Mouse (Mus musculus): ENCODE measurements at regions not wholly inside any gene's neighbourhood (a gene's known extent, or its start where the extent isn't known, plus 50 kb on each side); places are given as distances from the start of the nearest gene placed in this dataset.

DNA sequence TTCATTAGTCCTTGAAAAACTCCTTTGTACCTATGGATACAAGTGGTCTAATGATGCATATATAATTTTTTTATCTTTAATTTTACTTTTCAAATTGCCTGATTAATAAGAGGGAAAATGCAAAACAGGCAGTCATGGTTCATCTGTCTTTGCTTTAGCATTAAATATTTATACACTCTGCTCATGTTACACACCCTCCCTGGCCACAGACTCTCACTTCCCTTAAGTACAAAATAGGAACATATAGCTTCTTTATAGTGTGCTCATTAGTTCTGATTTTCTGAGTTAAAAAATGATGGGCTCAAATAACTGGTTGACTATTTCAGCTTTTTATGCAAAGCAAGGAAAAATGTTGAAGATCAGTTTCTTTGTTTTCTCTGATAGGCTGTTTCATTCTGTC is 195.2 kb upstream of the Mki67 start:
- Histone ChIP-seq H3K27me3 (replicated peaks; ENCODE audit: control insufficient read depth, insufficient read depth, low read length) (no peaks in the 10 kb centered on the region), H3K4me2 (ENCODE audit: low read length) (no peak overlapping the region)

DNA sequence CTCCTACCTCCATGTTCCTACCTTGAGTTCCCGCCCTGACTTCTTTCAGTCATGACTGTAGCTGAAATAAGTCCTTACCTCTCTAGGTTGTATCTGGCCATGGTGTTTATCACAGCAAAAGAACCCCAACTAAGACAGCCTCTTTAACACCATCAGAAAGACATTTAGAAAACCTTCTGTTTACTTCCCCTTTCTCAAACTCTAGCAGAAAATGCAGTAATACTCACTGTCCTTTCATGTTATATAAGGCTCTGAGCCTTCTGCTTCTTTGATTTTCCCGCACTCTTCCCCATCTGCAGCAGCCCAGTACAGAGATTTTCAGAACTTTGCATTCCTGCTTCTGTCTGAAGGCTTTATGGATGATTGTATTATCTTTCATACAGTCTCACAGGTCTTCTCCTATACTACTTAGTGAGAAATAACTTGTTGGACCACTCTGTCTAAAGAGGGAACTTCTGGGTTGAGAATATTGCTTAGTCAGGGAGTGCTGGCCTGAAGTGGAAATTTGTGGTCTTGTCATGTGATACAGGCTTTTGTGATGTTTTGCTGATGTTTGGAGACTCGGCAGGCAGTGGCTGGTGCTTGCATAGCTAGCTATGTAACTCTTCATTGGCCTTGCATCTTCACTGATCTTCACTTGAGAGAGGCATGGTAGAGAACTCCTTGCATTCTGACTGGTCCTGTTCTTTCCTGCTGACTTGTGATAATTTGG is 197.9 kb upstream of the Mki67 start:
- H3K4me1 ChIP-seq (replicated peaks; ENCODE audit: control insufficient read depth, insufficient read depth, low read length): no peaks in the 10 kb centered on the region
- H3K27me3 ChIP-seq (replicated peaks; ENCODE audit: control insufficient read depth, insufficient read depth, low read length): no peaks in the 10 kb centered on the region
- ATAC-seq (replicated peaks; ENCODE audit: low FRiP score, low TSS enrichment, low read depth): no peak
- no peaks in the 10 kb centered on the region for H3K36me3 ChIP-seq (ENCODE audit: control insufficient read depth, insufficient read depth, low read length)
- 79% methylated on average over 3 of the region's 3 CpGs for WGBS
- H3K4me2 ChIP-seq (ENCODE audit: low read length): no peak overlapping the region
- H3K9ac ChIP-seq (ENCODE audit: low read length): no peak overlapping the region
- no peak overlapping the region for H3K4me3 ChIP-seq (ENCODE audit: low read depth, low read length)
- DNase-seq (ENCODE audit: low spot score): no peak
- no peaks in the 10 kb centered on the region for H3K9me3 ChIP-seq (ENCODE audit: control insufficient read depth, low read length)
- no peak overlapping the region for H3K27ac ChIP-seq (ENCODE audit: low read depth)

More for the DNA sequence above, 195.2 kb upstream of the Mki67 start:
- ATAC-seq (replicated peaks; ENCODE audit: low FRiP score, low TSS enrichment, low read depth): no peak
- H3K9ac ChIP-seq (ENCODE audit: low read length): no peak overlapping the region
- H3K36me3 ChIP-seq (ENCODE audit: control insufficient read depth, insufficient read depth, low read length): no peaks in the 10 kb centered on the region
- no peak for DNase-seq (ENCODE audit: low spot score)
- no peaks in the 10 kb centered on the region for H3K9me3 ChIP-seq (ENCODE audit: control insufficient read depth, low read length)
- H3K27ac ChIP-seq (ENCODE audit: low read depth): no peak overlapping the region
- H3K4me3 ChIP-seq (ENCODE audit: low read depth, low read length): no peak overlapping the region
- no peaks in the 10 kb centered on the region for H3K4me1 ChIP-seq (replicated peaks; ENCODE audit: control insufficient read depth, insufficient read depth, low read length)

DNA sequence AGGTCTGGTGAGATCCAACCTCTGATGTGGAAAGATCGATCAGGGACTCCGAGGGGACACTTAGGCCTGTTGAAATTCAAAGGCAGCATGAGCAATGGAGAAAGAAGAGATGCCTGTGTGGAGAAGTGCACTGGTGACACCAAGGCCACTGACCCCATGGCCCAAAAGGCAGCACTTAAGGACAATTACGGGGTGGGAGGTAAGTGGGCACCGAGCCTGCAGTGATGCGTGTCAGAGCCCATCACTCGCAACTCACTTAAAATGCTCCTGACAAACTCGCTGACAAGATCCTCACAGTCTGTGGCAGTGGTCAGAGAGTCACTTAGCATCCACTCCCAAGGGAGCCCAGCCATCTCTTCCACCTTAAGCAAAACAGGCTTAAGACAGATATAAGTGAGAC is 207.7 kb upstream of the Mki67 start:
- Histone ChIP-seq H3K4me2 (ENCODE audit: low read length) (no peak overlapping the region), H3K9me3 (ENCODE audit: control insufficient read depth, low read length) (no peaks in the 10 kb centered on the region), H3K4me1 (replicated peaks; ENCODE audit: control insufficient read depth, insufficient read depth, low read length) (no peaks in the 10 kb centered on the region), H3K27me3 (replicated peaks; ENCODE audit: control insufficient read depth, insufficient read depth, low read length) (no peaks in the 10 kb centered on the region), H3K9ac (ENCODE audit: low read length) (no peak overlapping the region), H3K4me3 (ENCODE audit: low read depth, low read length) (no peak overlapping the region), H3K36me3 (ENCODE audit: control insufficient read depth, insufficient read depth, low read length) (no peaks in the 10 kb centered on the region), H3K27ac (ENCODE audit: low read depth) (no peak overlapping the region)
- WGBS: 73% methylated on average over 7 of the region's 7 CpGs
- DNase-seq (ENCODE audit: low spot score): no peak
- no peak for ATAC-seq (replicated peaks; ENCODE audit: low FRiP score, low TSS enrichment, low read depth)

DNA sequence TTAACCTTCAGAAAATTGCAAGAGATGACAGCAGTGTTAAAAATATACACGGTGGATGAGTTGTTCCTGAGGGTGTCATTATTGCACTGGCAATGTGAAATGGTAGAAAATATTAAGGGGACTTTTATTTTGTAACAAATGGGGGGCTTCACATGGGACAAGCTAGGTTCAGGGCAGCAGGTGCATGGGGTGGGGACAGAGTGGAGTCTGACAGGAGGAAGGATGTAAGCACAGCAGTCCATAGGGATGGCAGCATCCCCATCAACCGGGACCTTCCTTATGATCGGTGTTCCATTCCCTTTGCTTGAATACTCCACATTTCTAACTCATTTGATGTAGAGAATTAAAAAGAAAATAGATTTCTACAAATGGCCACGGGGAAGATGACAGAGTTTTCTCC is 208.5 kb upstream of the Mki67 start:
- no peak overlapping the region for H3K4me2 ChIP-seq (ENCODE audit: low read length)
- 89% methylated on average over 4 of the region's 4 CpGs for WGBS
- no peak for ATAC-seq (replicated peaks; ENCODE audit: low FRiP score, low TSS enrichment, low read depth)

DNA sequence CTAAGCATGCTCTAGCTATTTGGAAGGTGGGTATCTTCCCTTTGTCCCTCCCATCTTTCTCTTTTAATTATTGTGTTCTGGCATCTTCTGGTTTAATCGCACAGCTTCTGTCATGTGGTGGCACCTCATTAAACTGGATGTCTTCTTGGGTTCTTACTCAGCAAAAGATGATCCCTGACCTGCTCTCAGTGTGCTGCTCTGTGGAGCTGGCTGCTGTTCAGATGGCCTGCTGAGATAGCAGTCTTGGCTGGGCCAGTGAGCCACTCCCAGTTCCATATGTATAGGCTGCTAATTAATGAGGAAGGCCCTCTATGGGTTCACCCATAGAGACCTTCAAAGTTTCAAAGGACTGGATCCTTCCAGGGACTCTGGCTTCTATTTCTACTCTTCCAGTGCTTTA is 213.9 kb upstream of the Mki67 start:
- Histone ChIP-seq H3K9me3 (ENCODE audit: control insufficient read depth, low read length) (no peaks in the 10 kb centered on the region), H3K4me1 (replicated peaks; ENCODE audit: control insufficient read depth, insufficient read depth, low read length) (no peaks in the 10 kb centered on the region), H3K4me3 (ENCODE audit: low read depth, low read length) (no peak overlapping the region), H3K4me2 (ENCODE audit: low read length) (no peak overlapping the region), H3K9ac (ENCODE audit: low read length) (no peak overlapping the region), H3K36me3 (ENCODE audit: control insufficient read depth, insufficient read depth, low read length) (no peaks in the 10 kb centered on the region), H3K27me3 (replicated peaks; ENCODE audit: control insufficient read depth, insufficient read depth, low read length) (no peaks in the 10 kb centered on the region), H3K27ac (ENCODE audit: low read depth) (no peak overlapping the region)
- no peak for ATAC-seq (replicated peaks; ENCODE audit: low FRiP score, low TSS enrichment, low read depth)
- DNase-seq (ENCODE audit: low spot score): no peak
- 92% methylated on average over 1 of the region's 1 CpGs for WGBS

More for the DNA sequence above, 208.5 kb upstream of the Mki67 start:
- no peaks in the 10 kb centered on the region for H3K27me3 ChIP-seq (replicated peaks; ENCODE audit: control insufficient read depth, insufficient read depth, low read length)
- DNase-seq (ENCODE audit: low spot score): no peak
- no peak overlapping the region for H3K4me3 ChIP-seq (ENCODE audit: low read depth, low read length)
- H3K4me1 ChIP-seq (replicated peaks; ENCODE audit: control insufficient read depth, insufficient read depth, low read length): no peaks in the 10 kb centered on the region
- no peak overlapping the region for H3K27ac ChIP-seq (ENCODE audit: low read depth)
- no peak overlapping the region for H3K9ac ChIP-seq (ENCODE audit: low read length)
- H3K9me3 ChIP-seq (ENCODE audit: control insufficient read depth, low read length): no peaks in the 10 kb centered on the region
- no peaks in the 10 kb centered on the region for H3K36me3 ChIP-seq (ENCODE audit: control insufficient read depth, insufficient read depth, low read length)

DNA sequence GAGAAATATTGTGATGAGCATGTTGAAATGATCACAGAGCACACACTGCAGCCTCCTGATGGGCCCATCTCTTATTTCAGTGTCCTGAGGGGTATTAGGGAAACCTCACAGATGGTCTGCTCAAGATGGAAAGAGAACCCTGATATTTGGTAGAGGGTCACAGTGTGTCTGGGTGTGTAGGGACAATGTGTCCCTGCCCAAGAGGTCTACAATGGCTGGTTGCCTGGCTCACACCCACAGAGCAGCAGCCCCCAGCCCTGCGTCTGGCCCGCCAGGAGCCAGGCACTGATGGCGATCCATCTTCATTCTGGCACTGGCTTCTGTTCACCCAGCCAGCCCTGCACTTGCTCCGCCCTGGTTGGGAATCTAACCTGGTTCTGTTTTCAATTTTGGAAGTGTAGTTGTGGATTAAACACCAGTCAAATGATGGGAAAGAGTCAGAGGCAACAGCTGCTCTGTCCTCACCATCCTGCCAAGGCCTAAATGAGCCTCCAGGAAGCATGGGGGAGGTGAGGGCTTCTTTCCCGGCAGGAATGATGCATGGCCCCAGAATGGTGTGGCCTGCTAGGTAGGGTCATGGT is 216.5 kb upstream of the Mki67 start:
- Histone ChIP-seq H3K4me2 (ENCODE audit: low read length) (no peak overlapping the region), H3K4me3 (ENCODE audit: low read depth, low read length) (no peak overlapping the region), H3K9ac (ENCODE audit: low read length) (no peak overlapping the region), H3K36me3 (ENCODE audit: control insufficient read depth, insufficient read depth, low read length) (no peaks in the 10 kb centered on the region), H3K27ac (ENCODE audit: low read depth) (no peak overlapping the region), H3K27me3 (replicated peaks; ENCODE audit: control insufficient read depth, insufficient read depth, low read length) (no peaks in the 10 kb centered on the region), H3K9me3 (ENCODE audit: control insufficient read depth, low read length) (no peaks in the 10 kb centered on the region), H3K4me1 (replicated peaks; ENCODE audit: control insufficient read depth, insufficient read depth, low read length) (no peaks in the 10 kb centered on the region)
- DNase-seq (ENCODE audit: low spot score): no peak
- WGBS: 62% methylated on average over 5 of the region's 5 CpGs
- ATAC-seq (replicated peaks; ENCODE audit: low FRiP score, low TSS enrichment, low read depth): no peak

DNA sequence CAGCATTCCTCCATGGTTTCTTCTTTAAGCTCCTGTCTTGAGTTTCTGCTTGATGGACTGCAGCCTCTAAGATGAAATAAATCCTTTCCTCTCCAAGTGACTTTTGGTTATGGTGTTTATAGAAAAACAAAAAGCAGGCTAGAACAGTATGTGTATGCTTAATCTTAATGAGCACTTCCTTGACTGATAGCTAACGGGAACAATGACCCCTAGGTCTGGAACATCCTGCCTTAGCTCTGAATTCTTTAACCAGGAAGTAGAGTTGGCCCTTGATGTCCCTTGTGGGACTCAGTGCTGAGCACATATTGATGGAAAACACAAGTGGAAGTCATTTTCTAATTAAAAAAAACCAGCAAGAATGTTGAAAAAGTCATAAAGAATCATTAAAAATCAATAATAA is 219.0 kb upstream of the Mki67 start:
- H3K4me2 ChIP-seq (ENCODE audit: low read length): no peak overlapping the region
- H3K27me3 ChIP-seq (replicated peaks; ENCODE audit: control insufficient read depth, insufficient read depth, low read length): no peaks in the 10 kb centered on the region
- no peaks in the 10 kb centered on the region for H3K9me3 ChIP-seq (ENCODE audit: control insufficient read depth, low read length)
- DNase-seq (ENCODE audit: low spot score): no peak
- H3K36me3 ChIP-seq (ENCODE audit: control insufficient read depth, insufficient read depth, low read length): no peaks in the 10 kb centered on the region
- no peak overlapping the region for H3K9ac ChIP-seq (ENCODE audit: low read length)
- ATAC-seq (replicated peaks; ENCODE audit: low FRiP score, low TSS enrichment, low read depth): no peak
- H3K4me1 ChIP-seq (replicated peaks; ENCODE audit: control insufficient read depth, insufficient read depth, low read length): no peaks in the 10 kb centered on the region
- 38% methylated on average over 1 of the region's 1 CpGs for WGBS
- H3K4me3 ChIP-seq (ENCODE audit: low read depth, low read length): no peak overlapping the region
- H3K27ac ChIP-seq (ENCODE audit: low read depth): no peak overlapping the region

DNA sequence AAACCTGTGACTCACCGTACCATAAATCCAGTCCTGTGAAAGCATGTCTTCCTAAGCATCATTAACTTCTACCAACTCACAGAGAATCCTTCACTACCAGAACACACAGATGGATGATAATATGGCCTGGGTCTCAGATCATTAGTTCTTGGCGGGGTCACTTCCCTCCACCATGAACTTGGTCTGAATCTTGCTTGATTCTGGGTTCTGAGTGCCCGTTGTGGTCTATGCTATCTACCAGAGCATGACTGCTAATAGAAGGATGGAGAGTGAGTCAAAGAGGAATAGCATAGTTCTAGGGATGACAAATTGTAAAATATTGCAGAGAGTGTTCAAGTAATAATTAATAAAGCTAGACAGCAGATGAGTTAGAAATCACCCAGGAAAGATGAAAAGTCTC is 221.3 kb upstream of the Mki67 start:
- Histone ChIP-seq H3K4me2 (ENCODE audit: low read length) (no peak overlapping the region), H3K9ac (ENCODE audit: low read length) (no peak overlapping the region), H3K4me3 (ENCODE audit: low read depth, low read length) (no peak overlapping the region), H3K27ac (ENCODE audit: low read depth) (no peak overlapping the region), H3K36me3 (ENCODE audit: control insufficient read depth, insufficient read depth, low read length) (no peaks in the 10 kb centered on the region), H3K9me3 (ENCODE audit: control insufficient read depth, low read length) (no peaks in the 10 kb centered on the region), H3K27me3 (replicated peaks; ENCODE audit: control insufficient read depth, insufficient read depth, low read length) (no peaks in the 10 kb centered on the region), H3K4me1 (replicated peaks; ENCODE audit: control insufficient read depth, insufficient read depth, low read length) (no peaks in the 10 kb centered on the region)
- DNase-seq (ENCODE audit: low spot score) (no peak), ATAC-seq (replicated peaks; ENCODE audit: low FRiP score, low TSS enrichment, low read depth) (no peak)
- 91% methylated on average over 3 of the region's 3 CpGs for WGBS

DNA sequence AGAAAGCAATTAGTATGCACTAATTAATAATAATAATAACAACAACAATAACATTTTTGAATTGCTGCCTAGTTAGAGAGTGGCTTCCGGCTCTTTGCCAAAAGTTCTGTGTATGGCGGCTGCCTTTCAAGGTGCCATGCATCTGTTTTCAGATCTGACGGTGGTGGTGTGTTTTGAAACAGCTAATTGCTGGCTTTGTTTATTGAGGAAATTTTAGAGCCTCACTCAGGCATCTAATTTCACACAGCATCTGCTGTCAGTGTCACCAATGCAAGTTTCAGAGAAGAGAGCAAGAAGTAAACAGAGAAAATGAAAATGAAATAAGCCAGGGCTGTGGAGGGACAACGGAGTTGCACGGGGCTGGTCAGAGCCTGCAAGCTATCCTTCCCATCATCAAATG is 223.2 kb upstream of the Mki67 start:
- H3K9ac ChIP-seq (ENCODE audit: low read length): no peak overlapping the region

More for the DNA sequence above, 223.2 kb upstream of the Mki67 start:
- no peak overlapping the region for H3K27ac ChIP-seq (ENCODE audit: low read depth)
- 57% methylated on average over 5 of the region's 5 CpGs for WGBS
- H3K36me3 ChIP-seq (ENCODE audit: control insufficient read depth, insufficient read depth, low read length): no peaks in the 10 kb centered on the region
- DNase-seq (ENCODE audit: low spot score) (no peak), ATAC-seq (replicated peaks; ENCODE audit: low FRiP score, low TSS enrichment, low read depth) (no peak)
- no peaks in the 10 kb centered on the region for H3K4me1 ChIP-seq (replicated peaks; ENCODE audit: control insufficient read depth, insufficient read depth, low read length)
- H3K4me3 ChIP-seq (ENCODE audit: low read depth, low read length): no peak overlapping the region
- no peaks in the 10 kb centered on the region for H3K9me3 ChIP-seq (ENCODE audit: control insufficient read depth, low read length)
- H3K27me3 ChIP-seq (replicated peaks; ENCODE audit: control insufficient read depth, insufficient read depth, low read length): no peaks in the 10 kb centered on the region
- H3K4me2 ChIP-seq (ENCODE audit: low read length): no peak overlapping the region

All from intestine, embryonic 14.5 days (tissue).